Mouse (Mus musculus) ES-Bruce4 (cell line): ENCODE data around the gene Anxa4. TPM values are rescaled to one million over a fixed set of nuclear protein-coding genes. Genes with fewer than 3 reads are reported as not detected.
A peak's percentile ranks its signal among the peaks of the same experiment; 100 is the strongest.

Experiments used
- H3K27ac ChIP-seq: 2 replicates; pipeline ENCODE4 v1.5.1; 2012; ENCODE audit warnings: low read length, inconsistent platforms; ENCODE audit not compliant: insufficient read depth
- H3K27me3 ChIP-seq: 2 replicates; pipeline ENCODE4 v1.6.1; 2012; ENCODE audit warnings: mild to moderate bottlenecking, low read length, inconsistent platforms; ENCODE audit not compliant: control insufficient read depth, poor library complexity, insufficient read depth, severe bottlenecking
- H3K36me3 ChIP-seq: 2 replicates; pipeline ENCODE4 v1.6.1; 2012; ENCODE audit warnings: inconsistent platforms, mild to moderate bottlenecking, low read length, moderate library complexity; ENCODE audit not compliant: control insufficient read depth, poor library complexity, insufficient read depth, severe bottlenecking
- H3K4me1 ChIP-seq: one replicate; pipeline ENCODE4 v1.8.1; 2011; ENCODE audit warnings: low read length; ENCODE audit not compliant: control insufficient read depth, insufficient read depth
- H3K4me3 ChIP-seq: 2 replicates; pipeline ENCODE4 v1.5.1; 2011; ENCODE audit warnings: low read depth, mild to moderate bottlenecking, low read length
- H3K9ac ChIP-seq: 2 replicates; pipeline ENCODE4 v1.6.1; 2012; ENCODE audit warnings: low read depth, mild to moderate bottlenecking, inconsistent platforms; ENCODE audit not compliant: poor library complexity, severe bottlenecking
- H3K9me3 ChIP-seq: replicated peaks from 2 replicates; pipeline ENCODE4 v1.6.1; 2012; ENCODE audit warnings: mild to moderate bottlenecking, low read length, inconsistent platforms; ENCODE audit not compliant: control insufficient read depth, poor library complexity, insufficient read depth, severe bottlenecking
- CTCF ChIP-seq: IDR thresholded peaks from one replicate; pipeline ENCODE4 v1.8.1; 2011; ENCODE audit warnings: low read depth, low read length
- EP300 ChIP-seq: IDR thresholded peaks from 2 replicates; pipeline ENCODE4 v1.6.1; 2011; ENCODE audit warnings: low read depth, low read length; ENCODE audit not compliant: insufficient read depth
- POLR2A ChIP-seq: IDR thresholded peaks from one replicate; pipeline ENCODE4 v1.8.1; 2011; ENCODE audit warnings: low read length; ENCODE audit not compliant: insufficient read depth
- polyA plus RNA-seq: library from polyadenylated mRNA; stranded (reverse); fragments of >200 nt; gene quantifications from 2 replicates; pipeline ENCODE4 v1.2.4, GENCODE M21; 2011; ENCODE audit warnings: low read depth; ENCODE audit not compliant: missing spikeins, insufficient read depth, insufficient read length

The Anxa4 gene
- polyA plus RNA-seq, 1 experiment: 36.7 TPM

- Histone ChIP-seq H3K27ac (no peak overlapping the region), H3K27me3 (no peaks in the 10 kb centered on the region), H3K9me3 (no peaks in the 10 kb centered on the region), H3K9ac (peak overlapping the region; percentile 62; the same call in 1 of the 2 replicates), H3K4me3 (peak overlapping the region; percentile 64), H3K4me1 (no peaks in the 10 kb centered on the region), H3K36me3 (no peaks in the 10 kb centered on the region)
- TF ChIP-seq CTCF (no peak), POLR2A (no peak), EP300 (no peak)
Measured at GRCm38 (mm10) chr6:86793957-86794356, 573 bp upstream of the Anxa4 start.

- TF ChIP-seq EP300 (no peak), POLR2A (no peak), CTCF (no peak)
Measured at GRCm38 (mm10) chr6:86790351-86790943, 2.9 kb downstream of the Anxa4 start.

GRCm38 (mm10) chr6:86788242-86788641 lies 5.1 kb downstream of the Anxa4 start:
- Histone ChIP-seq H3K36me3 (no peaks in the 10 kb centered on the region), H3K27ac (no peak overlapping the region), H3K4me1 (no peaks in the 10 kb centered on the region), H3K9me3 (no peaks in the 10 kb centered on the region), H3K27me3 (no peaks in the 10 kb centered on the region), H3K4me3 (no peak overlapping the region), H3K9ac (no peak overlapping the region)
- TF ChIP-seq CTCF (no peak), POLR2A (no peak), EP300 (no peak)

More at GRCm38 (mm10) chr6:86790351-86790943, 2.9 kb downstream of the Anxa4 start:
- Histone ChIP-seq H3K4me3 (no peak overlapping the region), H3K9me3 (no peaks in the 10 kb centered on the region), H3K4me1 (no peaks in the 10 kb centered on the region), H3K27ac (no peak overlapping the region), H3K27me3 (no peaks in the 10 kb centered on the region), H3K9ac (no peak overlapping the region), H3K36me3 (no peaks in the 10 kb centered on the region)

- Histone ChIP-seq H3K9me3 (no peaks in the 10 kb centered on the region), H3K27ac (no peak overlapping the region), H3K4me3 (no peak overlapping the region), H3K4me1 (no peaks in the 10 kb centered on the region), H3K36me3 (no peaks in the 10 kb centered on the region), H3K9ac (no peak overlapping the region), H3K27me3 (no peaks in the 10 kb centered on the region)
- TF ChIP-seq EP300 (no peak), POLR2A (no peak), CTCF (no peak)
Measured at GRCm38 (mm10) chr6:86786545-86786944, 6.8 kb downstream of the Anxa4 start.

GRCm38 (mm10) chr6:86784739-86785138 lies 8.6 kb downstream of the Anxa4 start:
- Histone ChIP-seq H3K36me3 (no peaks in the 10 kb centered on the region), H3K9me3 (no peaks in the 10 kb centered on the region), H3K4me3 (no peak overlapping the region), H3K27me3 (no peaks in the 10 kb centered on the region), H3K27ac (no peak overlapping the region), H3K4me1 (no peaks in the 10 kb centered on the region), H3K9ac (no peak overlapping the region)
- TF ChIP-seq EP300: no peak
- TF ChIP-seq CTCF: no peak
- no peak for TF ChIP-seq POLR2A

- Histone ChIP-seq H3K9ac (no peak overlapping the region), H3K27ac (no peak overlapping the region), H3K4me1 (no peaks in the 10 kb centered on the region), H3K9me3 (no peaks in the 10 kb centered on the region), H3K36me3 (no peaks in the 10 kb centered on the region), H3K4me3 (no peak overlapping the region), H3K27me3 (no peaks in the 10 kb centered on the region)
- TF ChIP-seq POLR2A: no peak
Measured at GRCm38 (mm10) chr6:86782342-86782741, 11.0 kb downstream of the Anxa4 start.
